Mouse (Mus musculus) forebrain, embryonic 12.5 days (tissue): ENCODE results near the gene Myf5. TPM values are rescaled to one million over a fixed set of nuclear protein-coding genes. Genes with fewer than 3 reads are reported as not detected.

Experiments
- microRNA-seq: library from miRNA; unstranded; fragments of <30 nt; microRNA quantifications from one replicate; pipeline ENCODE4, GENCODE M21; 2017
- polyA plus RNA-seq: library from polyadenylated mRNA; unstranded; fragments of >200 nt; fragmentation: Nextera tagmentation; extraction: Ambion mirVana; gene quantifications from 2 replicates; pipeline ENCODE4 v1.2.1, GENCODE M21; 2016

Gene Myf5
- polyA plus RNA-seq, 1 experiment from 2014 or later, result not detected

Small RNA genes lying within 50 kb of the gene (microRNA-seq; reads per million reads assigned to microRNA genes)
- not detected for gene Gm44403

Other genes with a start within 250 kb of the Myf5 start
- gene Lin7a, start 214.4 kb downstream of the Myf5 start, polyA plus RNA-seq, result 7.1 and 7.5 TPM in 2 replicates
- gene Myf6, start 8.6 kb upstream of the Myf5 start, polyA plus RNA-seq, result 0.15 TPM in 1 of 2 replicates, not detected in the other
- 0.06 TPM in 1 of 2 replicates, not detected in the other for gene Ptprq, start 233.9 kb upstream of the Myf5 start, polyA plus RNA-seq